Mouse (Mus musculus): ENCODE results near the gene Mapt. TPM values are rescaled to one million over a fixed set of nuclear protein-coding genes. Genes with fewer than 3 reads are reported as not detected.

The Mapt gene
- polyA plus RNA-seq (2016; fragmentation: Nextera tagmentation; extraction: Ambion mirVana): 0.41 and 0.98 TPM in 2 replicates

GRCm38 (mm10) chr11:104231041-104231911, at the start of gene Mapt:
Gene Mapt, plus strand, starts transcription at chr11:104231390.
- Histone ChIP-seq H3K27ac (ENCODE audit: poor library complexity, severe bottlenecking) (no peak within 1 kb of the TSS), H3K36me3 (no peaks in the 10 kb centered on the region), H3K9ac (peak within 1 kb of the TSS; percentile 77), H3K9me3 (replicated peaks) (no peaks in the 10 kb centered on the region), H3K27me3 (replicated peaks) (peaks cover 67% of the 10 kb centered on the region), H3K4me1 (replicated peaks) (peaks cover 27% of the 10 kb centered on the region), H3K4me3 (peak within 1 kb of the TSS; percentile 62), H3K4me2 (peak within 1 kb of the TSS; percentile 99)
- peak; percentile 88 for ATAC-seq (ENCODE audit: insufficient number of reproducible peaks, low FRiP score)
- under 1% methylated on average over 58 of the region's 94 CpGs for WGBS

- Histone ChIP-seq H3K27ac (ENCODE audit: poor library complexity, severe bottlenecking) (no peak overlapping the region), H3K9ac (no peak overlapping the region), H3K36me3 (no peaks in the 10 kb centered on the region), H3K4me2 (no peak overlapping the region), H3K4me3 (no peak overlapping the region), H3K27me3 (replicated peaks) (peaks cover 34% of the 10 kb centered on the region), H3K4me1 (replicated peaks) (no peaks in the 10 kb centered on the region), H3K9me3 (replicated peaks) (no peaks in the 10 kb centered on the region)
- ATAC-seq (ENCODE audit: insufficient number of reproducible peaks, low FRiP score): no peak
- WGBS: 69% methylated on average over 3 of the region's 3 CpGs
These were observed 49.0 kb upstream of the Mapt start for GRCm38 (mm10) chr11:104182141-104182540.

- H3K36me3 ChIP-seq: no peaks in the 10 kb centered on the region
- no peak for ATAC-seq (ENCODE audit: insufficient number of reproducible peaks, low FRiP score)
- no peak within 1 kb of the TSS for H3K4me2 ChIP-seq
- H3K4me3 ChIP-seq: no peak within 1 kb of the TSS
- H3K9me3 ChIP-seq (replicated peaks): no peaks in the 10 kb centered on the region
- peaks cover 23% of the 10 kb centered on the region for H3K27me3 ChIP-seq (replicated peaks)
- H3K9ac ChIP-seq: no peak within 1 kb of the TSS
- no peaks in the 10 kb centered on the region for H3K4me1 ChIP-seq (replicated peaks)
- H3K27ac ChIP-seq (ENCODE audit: poor library complexity, severe bottlenecking): no peak within 1 kb of the TSS
- 79% methylated on average over 13 of the region's 13 CpGs for WGBS
These were observed 44.9 kb upstream of the Mapt start, which contains the start of gene Sppl2c for GRCm38 (mm10) chr11:104186135-104186836. Gene Sppl2c, plus strand, starts transcription at chr11:104186327.

- Histone ChIP-seq H3K27ac (ENCODE audit: poor library complexity, severe bottlenecking) (no peak overlapping the region), H3K36me3 (no peaks in the 10 kb centered on the region), H3K4me3 (no peak overlapping the region), H3K9ac (no peak overlapping the region), H3K4me2 (no peak overlapping the region), H3K4me1 (replicated peaks) (no peaks in the 10 kb centered on the region), H3K27me3 (replicated peaks) (peaks cover 25% of the 10 kb centered on the region), H3K9me3 (replicated peaks) (no peaks in the 10 kb centered on the region)
- WGBS: 86% methylated on average over 9 of the region's 9 CpGs
- no peak for ATAC-seq (ENCODE audit: insufficient number of reproducible peaks, low FRiP score)
These were observed 44.4 kb upstream of the Mapt start for GRCm38 (mm10) chr11:104186837-104187150.

GRCm38 (mm10) chr11:104187766-104188165, 43.4 kb upstream of the Mapt start:
- Histone ChIP-seq H3K27me3 (replicated peaks) (peaks cover 25% of the 10 kb centered on the region), H3K4me1 (replicated peaks) (no peaks in the 10 kb centered on the region), H3K4me3 (no peak overlapping the region), H3K9me3 (replicated peaks) (no peaks in the 10 kb centered on the region), H3K27ac (ENCODE audit: poor library complexity, severe bottlenecking) (no peak overlapping the region), H3K9ac (no peak overlapping the region), H3K4me2 (no peak overlapping the region), H3K36me3 (no peaks in the 10 kb centered on the region)
- 86% methylated on average over 10 of the region's 10 CpGs for WGBS
- ATAC-seq (ENCODE audit: insufficient number of reproducible peaks, low FRiP score): no peak

- ATAC-seq (ENCODE audit: insufficient number of reproducible peaks, low FRiP score): no peak
- no peaks in the 10 kb centered on the region for H3K36me3 ChIP-seq
- no peaks in the 10 kb centered on the region for H3K4me1 ChIP-seq (replicated peaks)
- no peak overlapping the region for H3K27ac ChIP-seq (ENCODE audit: poor library complexity, severe bottlenecking)
- no peak overlapping the region for H3K4me3 ChIP-seq
- peaks cover 12% of the 10 kb centered on the region for H3K27me3 ChIP-seq (replicated peaks)
- 58% methylated on average over 2 of the region's 2 CpGs for WGBS
- H3K9ac ChIP-seq: no peak overlapping the region
- no peak overlapping the region for H3K4me2 ChIP-seq
- H3K9me3 ChIP-seq (replicated peaks): no peaks in the 10 kb centered on the region
These were observed 41.2 kb upstream of the Mapt start for GRCm38 (mm10) chr11:104190008-104190407.

- 67% methylated on average over 11 of the region's 11 CpGs for WGBS
- no peaks in the 10 kb centered on the region for H3K9me3 ChIP-seq (replicated peaks)
- peaks cover 25% of the 10 kb centered on the region for H3K27me3 ChIP-seq (replicated peaks)
- no peak overlapping the region for H3K4me3 ChIP-seq
- no peaks in the 10 kb centered on the region for H3K4me1 ChIP-seq (replicated peaks)
- no peak overlapping the region for H3K9ac ChIP-seq
- H3K4me2 ChIP-seq: no peak overlapping the region
- H3K36me3 ChIP-seq: no peaks in the 10 kb centered on the region
- H3K27ac ChIP-seq (ENCODE audit: poor library complexity, severe bottlenecking): no peak overlapping the region
- no peak for ATAC-seq (ENCODE audit: insufficient number of reproducible peaks, low FRiP score)
These were observed 35.8 kb upstream of the Mapt start for GRCm38 (mm10) chr11:104195382-104195781.

- WGBS: 10% methylated on average over 9 of the region's 9 CpGs
- ATAC-seq (ENCODE audit: insufficient number of reproducible peaks, low FRiP score): no peak
- Histone ChIP-seq H3K4me3 (no peak overlapping the region), H3K4me2 (no peak overlapping the region), H3K9ac (no peak overlapping the region), H3K4me1 (replicated peaks) (no peaks in the 10 kb centered on the region), H3K27me3 (replicated peaks) (peaks cover 23% of the 10 kb centered on the region), H3K36me3 (no peaks in the 10 kb centered on the region), H3K9me3 (replicated peaks) (no peaks in the 10 kb centered on the region), H3K27ac (ENCODE audit: poor library complexity, severe bottlenecking) (no peak overlapping the region)
These were observed 35.4 kb upstream of the Mapt start for GRCm38 (mm10) chr11:104195791-104196190.

- Histone ChIP-seq H3K27me3 (replicated peaks) (peaks cover 17% of the 10 kb centered on the region), H3K4me1 (replicated peaks) (no peaks in the 10 kb centered on the region), H3K4me2 (no peak overlapping the region), H3K9me3 (replicated peaks) (0 out of 2 replicates have a peak, but pooled peaks cover 10% of the 10 kb centered on the region), H3K4me3 (no peak overlapping the region), H3K27ac (ENCODE audit: poor library complexity, severe bottlenecking) (no peak overlapping the region), H3K9ac (no peak overlapping the region), H3K36me3 (no peaks in the 10 kb centered on the region)
- 5% methylated on average over 10 of the region's 10 CpGs for WGBS
- ATAC-seq (ENCODE audit: insufficient number of reproducible peaks, low FRiP score): no peak
These were observed 33.3 kb upstream of the Mapt start for GRCm38 (mm10) chr11:104197861-104198260.

- Histone ChIP-seq H3K9ac (no peak overlapping the region), H3K9me3 (replicated peaks) (0 out of 2 replicates have a peak, but pooled peaks cover 15% of the 10 kb centered on the region), H3K4me2 (no peak overlapping the region), H3K4me1 (replicated peaks) (0 out of 2 replicates have a peak, but pooled peaks cover 5% of the 10 kb centered on the region), H3K27ac (ENCODE audit: poor library complexity, severe bottlenecking) (no peak overlapping the region), H3K36me3 (no peaks in the 10 kb centered on the region), H3K27me3 (replicated peaks) (peaks cover 7% of the 10 kb centered on the region), H3K4me3 (no peak overlapping the region)
- ATAC-seq (ENCODE audit: insufficient number of reproducible peaks, low FRiP score): no peak
- 55% methylated on average over 3 of the region's 3 CpGs for WGBS
These were observed 27.9 kb upstream of the Mapt start for GRCm38 (mm10) chr11:104203271-104203670.

GRCm38 (mm10) chr11:104206573-104206972, 24.6 kb upstream of the Mapt start:
- 61% methylated on average over 4 of the region's 4 CpGs for WGBS
- Histone ChIP-seq H3K9me3 (replicated peaks) (0 out of 2 replicates have a peak, but pooled peaks cover 15% of the 10 kb centered on the region), H3K4me2 (no peak overlapping the region), H3K9ac (no peak overlapping the region), H3K4me3 (no peak overlapping the region), H3K36me3 (no peaks in the 10 kb centered on the region), H3K4me1 (replicated peaks) (0 out of 2 replicates have a peak, but pooled peaks cover 5% of the 10 kb centered on the region), H3K27ac (ENCODE audit: poor library complexity, severe bottlenecking) (no peak overlapping the region), H3K27me3 (replicated peaks) (no peaks in the 10 kb centered on the region)
- ATAC-seq (ENCODE audit: insufficient number of reproducible peaks, low FRiP score): no peak

Data from heart, embryonic 12.5 days (tissue).